Mouse (Mus musculus) adrenal gland (tissue): Measurements from ENCODE around the gene Pias4.

Experiments used
- microRNA-seq, 2 experiments: library from miRNA; unstranded; fragments of <30 nt; microRNA quantifications; one replicate each; pipeline ENCODE4; 2019

The Pias4 gene

Small RNA genes lying within 50 kb of the gene (microRNA-seq; reads per million reads assigned to microRNA genes)
- gene Mir5615-1 (0 reads per million in 2 experiments), gene Mir5615-2 (0 reads per million in 2 experiments)
